Mouse (Mus musculus) embryonic fibroblast, embryonic 13.5 days (primary cell): Measurements from ENCODE around the gene Prmt3. TPM values are rescaled to one million over a fixed set of nuclear protein-coding genes. Genes with fewer than 3 reads are reported as not detected.
A peak's percentile ranks its signal among the peaks of the same experiment; 100 is the strongest.

Experiments used
- H3K27ac ChIP-seq: 2 replicates; pipeline ENCODE4 v1.5.1; 2012; ENCODE audit warnings: low read length, control low read depth, inconsistent platforms; ENCODE audit not compliant: insufficient read depth
- H3K4me1 ChIP-seq: 2 replicates; pipeline ENCODE4 v1.6.1; 2011; ENCODE audit warnings: low read length; ENCODE audit not compliant: control insufficient read depth, insufficient read depth
- H3K4me3 ChIP-seq: 2 replicates; pipeline ENCODE4 v1.5.1; 2011; ENCODE audit warnings: mild to moderate bottlenecking, control low read depth, low read length; ENCODE audit not compliant: insufficient read depth
- CTCF ChIP-seq: IDR thresholded peaks from 2 replicates; pipeline ENCODE4 v1.5.1; 2011; ENCODE audit warnings: mild to moderate bottlenecking, control low read depth, low read length, moderate library complexity, borderline replicate concordance; ENCODE audit not compliant: insufficient read depth
- POLR2A ChIP-seq: IDR thresholded peaks from 2 replicates; pipeline ENCODE4 v1.6.1; 2011; ENCODE audit warnings: low read depth, mild to moderate bottlenecking, control low read depth, low read length, moderate library complexity
- polyA plus RNA-seq: library from polyadenylated mRNA; stranded (reverse); fragments of >200 nt; gene quantifications from 2 replicates; pipeline ENCODE4 v1.2.4, GENCODE M21; 2011; ENCODE audit warnings: low read depth; ENCODE audit not compliant: missing spikeins, insufficient read length

The Prmt3 gene
- polyA plus RNA-seq, 1 experiment, result 39.2 TPM

DNA sequence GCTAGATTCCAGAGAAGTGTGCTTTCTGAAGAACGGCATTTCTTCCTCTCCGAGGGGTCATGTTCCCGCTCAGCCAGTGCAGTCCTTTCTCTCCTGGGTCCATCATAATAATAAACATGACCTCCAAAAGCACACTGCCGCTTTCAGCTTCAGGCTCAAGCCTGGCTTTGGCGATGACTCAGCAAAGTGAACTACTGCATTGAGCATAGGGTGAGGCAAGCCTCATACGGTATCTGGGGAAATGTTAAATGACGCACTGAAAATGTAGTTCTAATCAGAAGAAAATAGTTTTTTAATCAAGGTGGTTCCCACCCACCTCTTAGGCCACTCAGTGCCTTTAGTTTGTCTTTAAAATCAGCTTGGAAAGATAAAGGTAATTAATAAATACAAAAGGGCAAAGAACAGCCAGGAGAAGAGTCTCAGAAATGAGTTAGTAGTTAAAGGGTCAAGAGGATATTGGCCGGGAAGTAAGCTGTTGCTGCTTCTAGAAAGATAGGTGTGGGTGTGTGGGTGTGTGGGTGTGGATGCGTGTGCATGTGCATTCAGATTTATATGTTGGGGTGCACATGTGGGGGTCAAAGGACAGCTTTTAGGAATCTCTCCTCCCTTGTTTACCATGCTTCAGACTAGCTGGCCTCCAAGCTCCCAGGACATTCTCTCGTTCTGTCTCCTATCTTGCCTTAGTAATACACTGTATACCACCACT is 14.0 kb upstream of the Prmt3 start:
- H3K4me3 ChIP-seq, result no peak overlapping the region
- H3K4me1 ChIP-seq, result peaks cover 8% of the 10 kb centered on the region
- TF ChIP-seq CTCF, result no peak
- no peak for TF ChIP-seq POLR2A

GRCm38 (mm10) chr7:49766166-49766565 is 12.0 kb upstream of the Prmt3 start:
- Histone ChIP-seq H3K4me3 (no peak overlapping the region), H3K27ac (no peak overlapping the region), H3K4me1 (peaks cover 8% of the 10 kb centered on the region)
- TF ChIP-seq CTCF (no peak), POLR2A (no peak)

More for the DNA sequence above, 14.0 kb upstream of the Prmt3 start:
- peak overlapping the region; percentile 94 for H3K27ac ChIP-seq

- H3K4me1 ChIP-seq, result peaks cover 3% of the 10 kb centered on the region; the same call in 1 of the 2 replicates
Observed at GRCm38 (mm10) chr7:49768509-49768908, 9.6 kb upstream of the Prmt3 start.

GRCm38 (mm10) chr7:49774396-49774795 is 3.8 kb upstream of the Prmt3 start:
- peaks cover 6% of the 10 kb centered on the region for H3K4me1 ChIP-seq
- TF ChIP-seq CTCF (no peak), POLR2A (no peak)
- H3K27ac ChIP-seq, result no peak overlapping the region
- H3K4me3 ChIP-seq, result no peak overlapping the region

More at GRCm38 (mm10) chr7:49768509-49768908, 9.6 kb upstream of the Prmt3 start:
- Histone ChIP-seq H3K4me3 (no peak overlapping the region), H3K27ac (no peak overlapping the region)
- TF ChIP-seq CTCF, result no peak
- no peak for TF ChIP-seq POLR2A

DNA sequence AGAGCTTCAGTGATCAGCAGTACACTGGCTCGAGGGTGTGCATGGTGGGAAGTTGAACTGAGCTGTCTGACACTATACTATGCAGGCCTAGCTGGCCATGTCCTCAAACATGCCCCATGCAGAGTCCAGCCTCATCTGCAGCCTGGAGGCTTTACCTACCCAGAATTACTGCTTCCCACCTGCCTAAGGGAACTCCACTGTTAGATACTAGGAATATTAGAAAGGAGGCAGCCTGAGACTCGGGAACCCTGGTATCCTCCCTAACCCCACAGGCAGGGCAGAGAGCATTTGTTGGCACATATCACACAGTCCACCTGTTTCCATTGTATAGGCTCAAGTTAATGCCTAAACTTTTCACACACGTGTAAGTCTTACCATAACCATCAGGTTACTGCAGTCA is 561 bp upstream of the Prmt3 start:
- no peak overlapping the region for H3K27ac ChIP-seq
- H3K4me1 ChIP-seq, result peaks cover 9% of the 10 kb centered on the region
- TF ChIP-seq POLR2A (no peak), CTCF (no peak)
- H3K4me3 ChIP-seq, result no peak overlapping the region

DNA sequence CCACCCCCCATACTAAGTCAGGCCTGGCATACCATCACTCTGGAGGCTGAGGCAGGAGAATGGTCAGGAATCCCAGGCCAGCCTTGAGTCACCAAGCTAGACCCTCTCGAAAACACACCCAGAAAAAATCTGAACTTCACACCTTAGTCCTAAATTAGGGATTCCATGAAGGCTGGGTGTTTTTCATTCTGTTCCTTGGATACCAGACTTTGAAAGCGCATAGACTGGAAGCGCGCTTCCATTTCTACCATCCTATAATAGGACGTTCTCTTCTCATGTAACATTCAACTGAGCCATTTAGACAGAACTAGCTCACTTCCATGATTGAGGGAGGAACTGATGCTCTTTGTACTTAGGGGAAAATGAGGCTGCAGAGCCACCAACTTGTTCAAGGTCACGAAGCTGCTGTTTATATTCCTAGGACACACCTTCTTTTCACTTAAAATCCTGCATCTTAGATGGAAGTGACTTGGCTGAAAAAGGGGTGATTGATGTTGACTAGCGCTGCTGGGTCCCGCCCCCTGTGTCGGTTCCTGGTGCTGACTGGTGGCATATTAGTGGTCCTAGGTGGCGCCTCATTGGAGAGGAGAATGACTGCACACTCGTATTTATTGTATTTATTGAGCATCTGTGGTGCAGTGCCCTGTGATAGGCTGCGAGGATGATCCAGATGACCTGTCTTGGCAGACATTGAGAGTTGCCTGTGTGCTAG is 914 bp downstream of the Prmt3 start:
- H3K4me3 ChIP-seq, result peak overlapping the region; percentile 35
- peaks cover 9% of the 10 kb centered on the region for H3K4me1 ChIP-seq
- no peak overlapping the region for H3K27ac ChIP-seq
- no peak for TF ChIP-seq CTCF
- TF ChIP-seq POLR2A, result no peak

- Histone ChIP-seq H3K4me1 (peaks cover 9% of the 10 kb centered on the region), H3K27ac (no peak overlapping the region), H3K4me3 (no peak overlapping the region)
- TF ChIP-seq CTCF, result no peak
- no peak for TF ChIP-seq POLR2A
Observed at GRCm38 (mm10) chr7:49783017-49783416, 4.9 kb downstream of the Prmt3 start.

DNA sequence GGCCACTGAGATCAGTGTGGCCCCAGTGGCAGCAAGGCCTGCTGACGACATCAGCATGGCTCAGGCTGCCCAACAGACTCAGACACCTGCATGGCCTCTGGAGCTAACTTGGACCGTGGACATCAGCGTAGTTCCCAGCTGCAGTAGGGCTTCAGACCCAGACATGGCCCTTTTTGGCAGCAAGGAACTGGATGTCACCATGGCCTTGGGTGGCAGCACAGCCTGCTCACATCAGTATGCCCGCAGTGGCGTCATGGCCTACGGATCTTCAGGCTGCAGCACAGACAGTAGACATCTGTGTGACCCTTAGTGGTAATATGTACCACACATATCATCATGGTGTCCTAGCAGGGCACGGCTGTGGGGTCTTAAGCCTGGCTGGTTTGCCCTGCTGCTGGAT is 7.0 kb downstream of the Prmt3 start:
- H3K4me3 ChIP-seq, result no peak overlapping the region
- no peaks in the 10 kb centered on the region; the same call in 1 of the 2 replicates for H3K4me1 ChIP-seq
- H3K27ac ChIP-seq, result no peak overlapping the region
- TF ChIP-seq CTCF (no peak), POLR2A (no peak)

DNA sequence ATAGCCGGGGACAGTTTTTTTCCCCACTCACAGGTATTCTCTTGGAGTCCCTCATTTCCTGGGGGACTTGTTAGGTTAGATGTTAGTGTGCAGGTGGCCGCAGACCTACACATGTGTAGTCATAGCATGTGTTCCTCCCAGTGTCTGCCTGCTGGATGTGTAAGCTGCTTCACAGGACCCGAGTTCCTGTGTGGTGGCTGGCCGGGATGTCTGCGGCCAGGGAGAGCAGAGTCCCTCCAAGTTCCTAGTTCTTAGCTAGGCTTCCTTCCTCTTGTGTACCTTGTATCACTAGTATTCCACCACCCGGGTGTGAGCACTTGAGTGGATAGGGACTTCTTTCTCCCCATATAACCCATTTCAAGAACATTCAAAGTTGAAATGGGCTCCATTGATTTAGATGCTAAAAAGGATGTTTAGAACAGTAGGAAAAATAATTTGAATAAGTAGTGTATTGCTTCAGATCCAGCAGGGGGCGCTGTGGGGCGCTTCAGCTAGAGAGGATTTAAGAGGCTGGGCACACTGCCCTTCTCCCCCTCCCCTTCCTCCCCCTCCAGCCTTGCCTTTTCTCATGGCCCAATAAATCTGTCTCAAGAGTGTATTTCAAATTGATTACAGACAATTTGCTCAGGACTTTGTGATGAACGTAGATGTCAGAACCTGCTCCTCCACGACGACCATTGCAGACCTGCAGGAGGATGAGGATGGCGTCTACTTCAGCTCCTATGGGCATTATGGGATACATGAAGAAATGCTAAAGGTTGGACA is 8.7 kb downstream of the Prmt3 start:
- no peak for TF ChIP-seq POLR2A
- no peak for TF ChIP-seq CTCF
- H3K4me3 ChIP-seq, result no peak overlapping the region
- no peaks in the 10 kb centered on the region for H3K4me1 ChIP-seq

DNA sequence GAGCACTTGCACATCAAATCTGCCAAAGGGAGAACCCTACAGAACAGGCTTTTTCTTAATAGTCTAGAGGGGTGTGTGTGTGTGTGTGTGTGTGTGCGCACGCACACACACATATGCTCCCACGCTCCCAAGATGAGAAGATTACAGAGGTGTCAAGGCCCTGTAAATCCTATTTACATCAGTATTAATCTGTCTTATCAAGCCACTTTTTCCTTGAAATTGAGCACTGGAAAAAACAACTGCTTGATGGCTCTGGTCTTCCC is 9.2 kb downstream of the Prmt3 start:
- no peaks in the 10 kb centered on the region for H3K4me1 ChIP-seq

More for the DNA sequence above, 8.7 kb downstream of the Prmt3 start:
- H3K27ac ChIP-seq, result no peak overlapping the region

More for the DNA sequence above, 9.2 kb downstream of the Prmt3 start:
- H3K27ac ChIP-seq, result no peak overlapping the region
- H3K4me3 ChIP-seq, result no peak overlapping the region
- TF ChIP-seq POLR2A (no peak), CTCF (no peak)
